In the genomic region with DNA sequence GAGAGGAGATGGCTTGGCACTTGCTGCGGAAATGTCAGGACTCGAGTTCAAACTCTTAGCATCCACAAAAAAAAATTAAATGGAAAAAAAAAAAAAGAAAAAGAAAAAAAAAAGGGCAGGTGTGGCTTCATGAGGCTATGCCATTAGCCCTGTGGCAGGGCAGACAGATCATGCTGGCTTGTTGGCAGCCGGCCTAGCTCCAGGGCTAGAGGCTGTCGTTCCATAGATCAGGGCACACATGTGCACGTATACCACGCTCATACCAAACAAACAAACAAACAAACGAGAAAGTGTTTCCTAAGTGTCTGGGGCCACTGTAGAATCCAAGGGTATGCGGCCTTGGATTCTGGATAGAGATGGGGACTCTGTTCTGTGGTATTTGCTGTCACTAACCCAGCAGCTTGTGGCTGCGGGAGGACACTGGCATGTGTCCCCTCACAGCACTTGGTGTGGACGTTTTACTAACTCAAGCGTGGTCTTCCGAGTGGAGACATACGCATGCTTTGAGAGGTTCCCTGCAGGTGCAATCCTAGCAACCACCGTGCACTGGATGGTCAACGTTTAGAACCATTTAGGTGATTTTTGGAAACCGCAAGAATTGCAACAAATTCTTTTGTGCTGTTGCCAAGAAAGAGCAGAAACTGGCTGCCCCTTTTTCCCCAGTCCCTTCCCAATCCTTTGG, we compare ENCODE assay signal across 11 mouse cellular contexts.
DNase-seq lines count a peak whose midpoint lies in the region; ATAC-seq lines count a peak whose summit lies in the region.
"Had no signal": no experiment of that assay in that cellular context is flagged by ENCODE, and none has a peak within 500 bp of the region (broad histone marks: within the 10 kb centered on the region; RNA-seq: fewer than 3 reads in every experiment).

No protein-coding gene starts in this region.

- H3K36me3 ChIP-seq in forebrain, embryonic 13.5 days (ENCODE audit: poor library complexity, severe bottlenecking): peaks cover 52% of the 10 kb centered on the region
- peaks cover 57% of the 10 kb centered on the region for H3K36me3 ChIP-seq in forebrain, embryonic 12.5 days (replicated peaks)
- H3K36me3 ChIP-seq in neural tube, embryonic 14.5 days (ENCODE audit: control insufficient read depth, insufficient read depth, low read length): peaks cover 13% of the 10 kb centered on the region
- peaks cover 45% of the 10 kb centered on the region for H3K36me3 ChIP-seq in embryonic facial prominence, embryonic 12.5 days
- peaks cover 24% of the 10 kb centered on the region for H3K36me3 ChIP-seq in stomach, embryonic 15.5 days

- ATAC-seq in forebrain, embryonic 13.5 days: no peak
- ATAC-seq in forebrain, embryonic 12.5 days (ENCODE audit: low FRiP score): no peak
- peak; percentile 12; the same call in 1 of the 2 replicates for ATAC-seq in neural tube, embryonic 14.5 days (ENCODE audit: low read depth)
- no peak for ATAC-seq in embryonic facial prominence, embryonic 12.5 days (ENCODE audit: insufficient number of reproducible peaks, insufficient read depth, low FRiP score, low TSS enrichment)
- ATAC-seq in stomach, embryonic 15.5 days (ENCODE audit: insufficient read depth, low FRiP score, low read depth): no peak
- ATAC-seq: activated CD4-positive, CD25-positive, alpha-beta regulatory T cell, adult 4 months had no signal

- H3K4me1 ChIP-seq in forebrain, embryonic 13.5 days: peaks cover 12% of the 10 kb centered on the region; the same call in 1 of the 2 replicates
- H3K4me1 ChIP-seq in forebrain, embryonic 12.5 days: peaks cover 22% of the 10 kb centered on the region
- H3K4me1 ChIP-seq in neural tube, embryonic 14.5 days (ENCODE audit: control insufficient read depth, insufficient read depth, low read length): peaks cover 3% of the 10 kb centered on the region; the same call in 1 of the 2 replicates
- H3K4me1 ChIP-seq in embryonic facial prominence, embryonic 12.5 days: peaks cover 11% of the 10 kb centered on the region
- H3K4me1 ChIP-seq in stomach, embryonic 15.5 days: peaks cover 16% of the 10 kb centered on the region

- H3K9me3 ChIP-seq in forebrain, embryonic 13.5 days (replicated peaks): no peaks in the 10 kb centered on the region
- H3K9me3 ChIP-seq in forebrain, embryonic 12.5 days: no peaks in the 10 kb centered on the region
- no peaks in the 10 kb centered on the region for H3K9me3 ChIP-seq in neural tube, embryonic 14.5 days (ENCODE audit: control insufficient read depth, low read length)
- H3K9me3 ChIP-seq in embryonic facial prominence, embryonic 12.5 days: no peaks in the 10 kb centered on the region
- no peaks in the 10 kb centered on the region for H3K9me3 ChIP-seq in stomach, embryonic 15.5 days
- H3K9me3 ChIP-seq: heart, embryonic 15.5 days had no signal

- no peak overlapping the region for H3K4me3 ChIP-seq in forebrain, embryonic 13.5 days
- no peak overlapping the region for H3K4me3 ChIP-seq in forebrain, embryonic 12.5 days (replicated peaks)
- H3K4me3 ChIP-seq in neural tube, embryonic 14.5 days (ENCODE audit: low read depth, low read length): no peak overlapping the region
- H3K4me3 ChIP-seq in embryonic facial prominence, embryonic 12.5 days: no peak overlapping the region
- no peak overlapping the region for H3K4me3 ChIP-seq in stomach, embryonic 15.5 days (replicated peaks)
- H3K4me3 ChIP-seq: heart, embryonic 15.5 days had no signal

- WGBS in forebrain, embryonic 13.5 days: 72% methylated on average over 16 of the region's 16 CpGs
- WGBS in forebrain, embryonic 12.5 days: 87% methylated on average over 16 of the region's 16 CpGs
- 57% methylated on average over 16 of the region's 16 CpGs for WGBS in neural tube, embryonic 14.5 days
- 80% methylated on average over 16 of the region's 16 CpGs for WGBS in embryonic facial prominence, embryonic 12.5 days
- WGBS in stomach, embryonic 15.5 days: 65% methylated on average over 16 of the region's 16 CpGs

- H3K27ac ChIP-seq in forebrain, embryonic 13.5 days: 0 out of 2 replicates have a peak overlapping the region, but pooled peaks have one; percentile 16
- H3K27ac ChIP-seq in forebrain, embryonic 12.5 days: no peak overlapping the region
- peak overlapping the region; percentile 52; the same call in 1 of the 2 replicates for H3K27ac ChIP-seq in neural tube, embryonic 14.5 days (ENCODE audit: low read depth, low read length)
- H3K27ac ChIP-seq in embryonic facial prominence, embryonic 12.5 days: peak overlapping the region; percentile 12; the same call in 1 of the 2 replicates
- H3K27ac ChIP-seq in stomach, embryonic 15.5 days: peak overlapping the region; percentile 13; the same call in 1 of the 2 replicates
- H3K27ac ChIP-seq: heart, embryonic 15.5 days had no signal

- H3K9ac ChIP-seq in forebrain, embryonic 13.5 days: no peak overlapping the region
- no peak overlapping the region for H3K9ac ChIP-seq in forebrain, embryonic 12.5 days
- H3K9ac ChIP-seq in neural tube, embryonic 14.5 days (replicated peaks; ENCODE audit: low read depth, low read length): no peak overlapping the region
- no peak overlapping the region for H3K9ac ChIP-seq in embryonic facial prominence, embryonic 12.5 days
- no peak overlapping the region for H3K9ac ChIP-seq in stomach, embryonic 15.5 days
- H3K9ac ChIP-seq: heart, embryonic 15.5 days had no signal

- H3K4me2 ChIP-seq in forebrain, embryonic 13.5 days: no peak overlapping the region
- no peak overlapping the region for H3K4me2 ChIP-seq in forebrain, embryonic 12.5 days
- no peak overlapping the region for H3K4me2 ChIP-seq in neural tube, embryonic 14.5 days (ENCODE audit: low read depth, low read length)
- H3K4me2 ChIP-seq in embryonic facial prominence, embryonic 12.5 days (replicated peaks): no peak overlapping the region
- H3K4me2 ChIP-seq in stomach, embryonic 15.5 days: no peak overlapping the region
- H3K4me2 ChIP-seq: heart, embryonic 15.5 days had no signal

- DNase-seq in neural tube, embryonic 10.5 days (ENCODE audit: extremely low spot score, low spot score): no peak
- DNase-seq in spleen, postnatal 14 days (ENCODE audit: low spot score in 2 of 2): no peak
- DNase-seq in urinary bladder, postnatal 4 days (ENCODE audit: low spot score in 2 of 2): no peak
- DNase-seq: kidney, adult 11 months had no signal

- H3K27me3 ChIP-seq in forebrain, embryonic 13.5 days: no peaks in the 10 kb centered on the region
- H3K27me3 ChIP-seq in forebrain, embryonic 12.5 days: no peaks in the 10 kb centered on the region
- H3K27me3 ChIP-seq in neural tube, embryonic 14.5 days (ENCODE audit: control insufficient read depth, insufficient read depth, low read length): no peaks in the 10 kb centered on the region
- no peaks in the 10 kb centered on the region for H3K27me3 ChIP-seq in embryonic facial prominence, embryonic 12.5 days
- no peaks in the 10 kb centered on the region for H3K27me3 ChIP-seq in stomach, embryonic 15.5 days (replicated peaks)
- H3K27me3 ChIP-seq: heart, embryonic 15.5 days had no signal
